Mouse (Mus musculus) heart, embryonic 13.5 days (tissue): ENCODE data around the gene Ccdc77. TPM values are rescaled to one million over a fixed set of nuclear protein-coding genes. Genes with fewer than 3 reads are reported as not detected.
A peak's percentile ranks its signal among the peaks of the same experiment; 100 is the strongest.

Experiments used
- ATAC-seq: fragments of 200-750 bp; cut with Nextera tagmentation; 2 replicates; pipeline ENCODE4 v1.8.0; 2017; ENCODE audit warnings: moderate TSS enrichment; ENCODE audit not compliant: insufficient number of reproducible peaks, low FRiP score, low TSS enrichment; ENCODE audit errors: extremely low read depth
- H3K27ac ChIP-seq: fragments of 300-500 bp; sonication (generic); replicated peaks from 2 replicates; pipeline ENCODE4 v1.5.1; 2015; ENCODE audit warnings: moderate library complexity, mild to moderate bottlenecking, inconsistent platforms
- H3K27me3 ChIP-seq: fragments of 300-500 bp; sonication (generic); replicated peaks from 2 replicates; pipeline ENCODE4 v1.6.1; 2015; ENCODE audit warnings: mild to moderate bottlenecking, inconsistent platforms
- H3K36me3 ChIP-seq: fragments of 300-500 bp; sonication (generic); 2 replicates; pipeline ENCODE4 v1.6.1; 2015; ENCODE audit warnings: mild to moderate bottlenecking, inconsistent platforms
- H3K4me1 ChIP-seq: fragments of 300-500 bp; sonication (generic); 2 replicates; pipeline ENCODE4 v1.6.1; 2015; ENCODE audit warnings: inconsistent platforms
- H3K4me2 ChIP-seq: fragments of 300-500 bp; sonication (generic); 2 replicates; pipeline ENCODE4 v1.6.1; 2015; ENCODE audit warnings: inconsistent platforms, mild to moderate bottlenecking, moderate library complexity
- H3K4me3 ChIP-seq: fragments of 300-500 bp; sonication (generic); 2 replicates; pipeline ENCODE4 v1.5.1; 2015; ENCODE audit warnings: moderate library complexity, mild to moderate bottlenecking, inconsistent platforms
- H3K9ac ChIP-seq: fragments of 300-500 bp; sonication (generic); 2 replicates; pipeline ENCODE4 v1.6.1; 2015; ENCODE audit warnings: inconsistent platforms, mild to moderate bottlenecking, moderate library complexity
- H3K9me3 ChIP-seq: fragments of 300-500 bp; sonication (generic); 2 replicates; pipeline ENCODE4 v1.6.1; 2016; ENCODE audit warnings: inconsistent platforms
- WGBS: fragments of 180-500 bp; shearing (Covaris S2); methylation state at CpG from one replicate; pipeline ENCODE4 v1.1.7; 2015; ENCODE audit warnings: mixed read lengths; 5-methylcytosine and 5-hydroxymethylcytosine counted together
- polyA plus RNA-seq: library from polyadenylated mRNA; unstranded; fragments of >200 nt; fragmentation: Nextera tagmentation; extraction: Ambion mirVana; gene quantifications from 2 replicates; pipeline ENCODE4 v1.2.1, GENCODE M21; 2015

Gene Ccdc77
- polyA plus RNA-seq: 17.5 and 20.2 TPM in 2 replicates

DNA sequence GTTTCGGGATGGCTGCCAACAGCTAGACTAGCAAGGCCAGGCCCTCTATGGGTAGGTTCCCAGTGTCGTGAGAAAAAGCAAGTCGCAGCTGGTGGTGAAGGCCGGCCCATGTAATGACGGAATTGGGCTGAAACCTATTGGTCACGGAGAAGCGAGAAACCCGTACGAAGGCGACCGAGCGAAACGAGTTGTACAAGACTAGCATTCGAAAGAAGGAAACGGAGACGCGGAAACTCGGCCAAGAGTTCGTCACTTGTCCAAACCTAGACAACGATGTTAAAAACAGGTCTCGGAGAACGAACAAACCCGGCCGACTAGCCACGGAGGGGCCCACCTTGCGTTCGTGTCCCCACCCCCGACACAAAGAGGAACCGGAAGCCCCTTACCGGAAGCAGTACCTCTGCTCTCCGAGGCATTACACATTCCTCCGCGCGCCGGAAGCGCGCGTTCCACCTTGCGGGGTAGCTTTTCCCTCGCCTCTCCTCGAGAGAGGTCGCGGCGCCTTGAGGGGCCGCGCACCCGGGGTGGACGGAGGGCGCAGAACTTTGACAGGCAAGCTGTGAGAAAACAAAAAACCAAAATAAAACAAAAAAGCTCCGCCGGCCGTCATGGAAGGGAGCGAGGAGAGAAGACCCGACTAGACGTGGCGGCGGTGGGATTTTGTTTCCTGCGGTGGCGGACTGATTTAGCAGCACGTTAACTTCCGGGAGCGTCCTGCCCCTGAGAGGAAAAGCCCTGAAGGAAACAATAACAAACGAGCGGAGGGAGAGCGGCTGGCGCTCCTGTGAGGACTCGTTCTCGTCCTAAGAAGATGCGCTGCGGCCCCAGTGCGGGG lies at the start of gene Ccdc77, which contains the start of gene Kdm5a:
Gene Ccdc77, minus strand, starts transcription at position 687 of the 835 bp plus-strand sequence.
Gene Kdm5a, plus strand, starts transcription at position 437 of the 835 bp plus-strand sequence.
- WGBS: under 1% methylated on average over 71 of the region's 71 CpGs
- Histone ChIP-seq H3K4me3 (peak within 1 kb of the TSS; percentile 82), H3K9me3 (no peaks in the 10 kb centered on the region), H3K27me3 (no peaks in the 10 kb centered on the region), H3K36me3 (peaks cover 25% of the 10 kb centered on the region), H3K4me1 (peaks cover 22% of the 10 kb centered on the region), H3K4me2 (peak within 1 kb of the TSS; percentile 92), H3K27ac (peak within 1 kb of the TSS; percentile 97), H3K9ac (peak within 1 kb of the TSS; percentile 93)
- peak; percentile 86 for ATAC-seq

DNA sequence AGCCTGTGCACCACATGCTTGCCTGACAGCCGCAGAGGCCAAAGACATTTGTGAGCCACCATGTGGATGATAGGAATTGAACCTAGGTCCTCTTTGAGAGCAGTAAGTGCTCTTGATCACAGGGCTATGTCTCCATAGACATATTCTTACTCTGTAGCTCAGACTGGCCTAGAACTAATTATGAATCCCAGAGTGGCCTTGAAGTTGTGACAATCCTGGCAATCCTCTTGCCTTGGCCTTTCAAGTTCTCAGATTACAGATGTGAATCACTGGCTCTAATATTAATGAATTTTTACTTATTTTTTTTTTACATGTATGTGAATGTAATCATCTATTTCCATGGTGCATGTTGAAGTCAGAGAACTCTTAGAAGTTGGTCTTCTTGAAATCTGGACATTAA lies 39.8 kb upstream of the Ccdc77 start:
- no peak overlapping the region for H3K4me2 ChIP-seq
- ATAC-seq: no peak
- no peaks in the 10 kb centered on the region for H3K9me3 ChIP-seq
- H3K36me3 ChIP-seq: peaks cover 91% of the 10 kb centered on the region
- WGBS: 89% methylated on average over 1 of the region's 1 CpGs
- no peaks in the 10 kb centered on the region for H3K4me1 ChIP-seq
- H3K27me3 ChIP-seq: no peaks in the 10 kb centered on the region
- H3K9ac ChIP-seq: no peak overlapping the region
- H3K4me3 ChIP-seq: no peak overlapping the region
- no peak overlapping the region for H3K27ac ChIP-seq

DNA sequence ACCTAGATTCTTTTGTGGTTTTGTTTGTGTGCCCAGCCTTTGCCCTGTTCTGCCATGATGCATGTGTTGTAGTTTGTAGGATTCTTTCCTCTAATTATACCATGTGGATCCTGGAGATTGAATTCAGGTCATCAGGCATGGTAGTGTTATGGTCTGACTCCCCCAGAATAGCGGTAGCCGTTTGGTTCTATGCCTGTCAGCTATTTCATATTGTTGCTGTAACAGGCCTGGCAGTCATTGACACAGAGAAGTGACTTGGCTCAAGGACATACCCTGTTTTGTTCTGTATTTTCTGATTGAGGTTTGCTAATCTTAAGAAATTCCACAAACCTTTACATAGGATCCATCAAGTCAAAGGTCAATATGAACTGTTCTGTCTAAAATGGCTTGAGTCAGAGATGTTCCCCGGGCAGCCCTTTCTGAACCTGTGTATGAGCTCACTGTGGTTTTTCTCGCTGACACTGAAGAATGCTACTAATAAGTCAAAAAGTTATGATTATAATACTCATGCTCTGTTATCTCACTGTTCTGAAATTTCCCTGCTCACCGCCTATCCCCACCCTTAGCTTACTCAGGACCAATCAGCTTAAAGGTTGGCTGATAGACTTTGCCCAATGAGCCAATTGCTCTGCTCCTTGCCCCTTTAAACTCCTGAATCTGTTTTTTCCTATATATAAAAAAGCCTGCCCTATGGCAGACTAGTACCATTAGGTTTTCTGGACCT lies 31.6 kb upstream of the Ccdc77 start:
- Histone ChIP-seq H3K4me2 (no peak overlapping the region), H3K4me3 (no peak overlapping the region), H3K9ac (no peak overlapping the region), H3K4me1 (no peaks in the 10 kb centered on the region), H3K9me3 (no peaks in the 10 kb centered on the region), H3K27ac (no peak overlapping the region), H3K27me3 (no peaks in the 10 kb centered on the region), H3K36me3 (peaks cover 93% of the 10 kb centered on the region)
- no peak for ATAC-seq
- 95% methylated on average over 5 of the region's 5 CpGs for WGBS

DNA sequence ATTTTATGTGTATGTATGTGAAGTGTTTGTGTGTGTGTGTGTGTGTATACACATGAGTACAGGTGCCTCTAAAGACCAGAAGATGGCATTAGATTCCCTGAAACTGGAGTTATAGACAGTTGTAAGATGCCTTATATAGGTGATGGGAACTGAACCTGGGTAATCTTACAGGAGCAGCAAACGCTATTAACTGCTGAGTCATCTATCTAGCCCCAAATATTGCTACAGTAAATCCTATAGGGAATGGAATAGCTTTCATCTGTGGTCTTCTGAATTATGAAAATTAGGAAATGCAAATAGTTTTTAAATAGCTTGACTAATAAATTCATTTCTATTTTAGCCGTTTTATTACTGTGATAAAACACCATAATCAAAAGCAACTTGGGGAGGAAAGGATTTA lies 28.6 kb upstream of the Ccdc77 start:
- no peaks in the 10 kb centered on the region for H3K27me3 ChIP-seq
- H3K27ac ChIP-seq: no peak overlapping the region
- no peak for ATAC-seq

DNA sequence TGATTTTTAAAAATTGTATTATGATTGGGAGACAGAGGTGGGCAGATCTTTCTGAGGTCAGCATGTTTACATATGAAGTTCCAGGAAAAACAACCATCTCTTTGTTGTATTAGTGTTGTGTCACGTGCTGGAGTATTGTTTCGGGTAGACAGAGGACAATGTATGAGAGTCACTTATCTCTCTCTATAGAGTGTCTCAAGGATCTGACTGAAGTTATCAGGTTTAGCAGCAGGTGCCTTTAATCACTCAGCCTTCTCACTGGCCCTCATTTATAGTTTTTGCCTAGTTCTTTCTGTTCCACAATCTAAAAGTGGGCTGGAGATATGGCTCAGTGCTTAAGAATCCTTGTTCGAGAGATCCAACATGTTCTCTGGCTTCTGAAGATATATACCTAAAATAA lies 25.9 kb upstream of the Ccdc77 start:
- no peak for ATAC-seq
- H3K4me3 ChIP-seq: no peak overlapping the region
- no peaks in the 10 kb centered on the region for H3K27me3 ChIP-seq
- H3K36me3 ChIP-seq: peaks cover 90% of the 10 kb centered on the region
- no peaks in the 10 kb centered on the region for H3K4me1 ChIP-seq
- no peak overlapping the region for H3K27ac ChIP-seq
- H3K9ac ChIP-seq: no peak overlapping the region
- no peaks in the 10 kb centered on the region for H3K9me3 ChIP-seq
- H3K4me2 ChIP-seq: no peak overlapping the region
- WGBS: 63% methylated on average over 3 of the region's 3 CpGs

More for the DNA sequence above, 28.6 kb upstream of the Ccdc77 start:
- H3K4me3 ChIP-seq: no peak overlapping the region
- 87% methylated on average over 2 of the region's 2 CpGs for WGBS
- H3K4me2 ChIP-seq: no peak overlapping the region
- H3K4me1 ChIP-seq: no peaks in the 10 kb centered on the region
- H3K9ac ChIP-seq: no peak overlapping the region
- no peaks in the 10 kb centered on the region for H3K9me3 ChIP-seq
- H3K36me3 ChIP-seq: peaks cover 93% of the 10 kb centered on the region

DNA sequence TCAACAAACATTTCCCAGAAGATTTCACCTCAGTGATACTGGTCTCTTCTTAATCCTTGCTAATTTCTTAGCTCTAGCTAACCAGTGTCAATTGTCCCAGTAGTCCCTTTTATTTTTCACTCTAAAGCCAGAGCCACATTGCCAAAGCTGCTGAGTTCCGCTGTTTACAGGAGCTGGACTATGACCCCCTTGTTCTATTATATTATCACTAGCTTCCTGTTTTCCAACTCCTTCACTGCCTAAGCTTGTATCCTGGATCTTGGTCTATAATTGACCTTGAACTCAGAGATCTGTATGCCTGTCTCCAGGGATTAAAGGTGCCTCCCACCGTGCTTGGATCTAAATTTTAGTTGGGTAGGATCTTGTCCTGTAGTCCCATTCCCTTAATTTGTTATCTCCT lies 12.6 kb upstream of the Ccdc77 start:
- peaks cover 91% of the 10 kb centered on the region for H3K36me3 ChIP-seq
- no peaks in the 10 kb centered on the region for H3K27me3 ChIP-seq
- H3K4me2 ChIP-seq: no peak overlapping the region
- H3K4me1 ChIP-seq: no peaks in the 10 kb centered on the region
- 82% methylated on average over 2 of the region's 2 CpGs for WGBS
- ATAC-seq: no peak
- no peak overlapping the region for H3K4me3 ChIP-seq
- H3K9ac ChIP-seq: no peak overlapping the region
- no peaks in the 10 kb centered on the region for H3K9me3 ChIP-seq
- no peak overlapping the region for H3K27ac ChIP-seq

DNA sequence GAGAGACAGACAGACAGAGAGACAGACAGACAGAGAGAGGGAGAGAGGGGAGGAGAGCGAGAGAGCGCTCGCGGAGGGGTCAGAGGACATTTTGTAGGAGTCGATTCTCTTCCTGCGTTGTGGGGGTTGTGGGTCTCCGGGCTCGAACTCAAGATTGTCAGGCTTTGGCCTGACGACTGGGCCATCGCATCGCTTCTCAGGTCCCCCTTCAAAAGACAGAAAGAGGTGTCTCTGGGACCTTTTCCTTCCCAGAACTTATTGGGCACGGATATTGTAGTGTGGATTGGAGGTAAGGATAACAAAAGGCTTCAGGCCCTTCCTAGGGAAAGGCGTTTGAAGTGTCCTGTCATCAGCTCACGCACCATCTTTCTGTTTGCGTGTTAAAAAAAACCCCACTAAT lies 877 bp upstream of the Ccdc77 start:
- H3K27ac ChIP-seq: peak overlapping the region; percentile 97
- 2% methylated on average over 15 of the region's 15 CpGs for WGBS
- ATAC-seq: no peak

DNA sequence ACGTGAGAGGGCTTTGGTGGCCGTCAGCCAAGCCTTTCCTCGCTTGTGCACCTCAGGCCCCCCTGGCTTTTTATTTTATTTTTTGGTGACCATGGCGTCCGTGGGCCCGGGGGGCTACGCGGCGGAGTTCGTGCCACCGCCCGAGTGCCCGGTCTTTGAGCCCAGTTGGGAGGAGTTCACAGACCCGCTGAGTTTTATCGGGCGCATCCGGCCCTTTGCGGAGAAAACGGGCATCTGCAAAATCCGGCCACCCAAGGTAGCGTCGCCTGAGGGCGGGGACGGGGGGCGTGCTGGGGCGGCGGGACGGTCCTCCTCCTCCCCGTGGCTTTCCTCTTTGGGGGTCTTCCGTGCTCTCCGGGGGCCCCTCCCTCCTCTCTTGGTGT lies 340 bp upstream of the Ccdc77 start:
- peaks cover 31% of the 10 kb centered on the region for H3K36me3 ChIP-seq
- WGBS: under 1% methylated on average over 31 of the region's 31 CpGs
- peak overlapping the region; percentile 97 for H3K27ac ChIP-seq
- H3K4me2 ChIP-seq: peak overlapping the region; percentile 92
- ATAC-seq: 0 out of 2 replicates have a peak, but pooled peaks have one; percentile 24
- H3K4me3 ChIP-seq: peak overlapping the region; percentile 82
- H3K9me3 ChIP-seq: no peaks in the 10 kb centered on the region
- peak overlapping the region; percentile 93 for H3K9ac ChIP-seq
- H3K27me3 ChIP-seq: no peaks in the 10 kb centered on the region
- H3K4me1 ChIP-seq: peaks cover 22% of the 10 kb centered on the region

More for the DNA sequence above, 877 bp upstream of the Ccdc77 start:
- H3K4me1 ChIP-seq: peaks cover 22% of the 10 kb centered on the region
- peaks cover 36% of the 10 kb centered on the region for H3K36me3 ChIP-seq
- peak overlapping the region; percentile 92 for H3K4me2 ChIP-seq
- H3K4me3 ChIP-seq: peak overlapping the region; percentile 82
- H3K9ac ChIP-seq: peak overlapping the region; percentile 93
- H3K9me3 ChIP-seq: no peaks in the 10 kb centered on the region
- no peaks in the 10 kb centered on the region for H3K27me3 ChIP-seq

DNA sequence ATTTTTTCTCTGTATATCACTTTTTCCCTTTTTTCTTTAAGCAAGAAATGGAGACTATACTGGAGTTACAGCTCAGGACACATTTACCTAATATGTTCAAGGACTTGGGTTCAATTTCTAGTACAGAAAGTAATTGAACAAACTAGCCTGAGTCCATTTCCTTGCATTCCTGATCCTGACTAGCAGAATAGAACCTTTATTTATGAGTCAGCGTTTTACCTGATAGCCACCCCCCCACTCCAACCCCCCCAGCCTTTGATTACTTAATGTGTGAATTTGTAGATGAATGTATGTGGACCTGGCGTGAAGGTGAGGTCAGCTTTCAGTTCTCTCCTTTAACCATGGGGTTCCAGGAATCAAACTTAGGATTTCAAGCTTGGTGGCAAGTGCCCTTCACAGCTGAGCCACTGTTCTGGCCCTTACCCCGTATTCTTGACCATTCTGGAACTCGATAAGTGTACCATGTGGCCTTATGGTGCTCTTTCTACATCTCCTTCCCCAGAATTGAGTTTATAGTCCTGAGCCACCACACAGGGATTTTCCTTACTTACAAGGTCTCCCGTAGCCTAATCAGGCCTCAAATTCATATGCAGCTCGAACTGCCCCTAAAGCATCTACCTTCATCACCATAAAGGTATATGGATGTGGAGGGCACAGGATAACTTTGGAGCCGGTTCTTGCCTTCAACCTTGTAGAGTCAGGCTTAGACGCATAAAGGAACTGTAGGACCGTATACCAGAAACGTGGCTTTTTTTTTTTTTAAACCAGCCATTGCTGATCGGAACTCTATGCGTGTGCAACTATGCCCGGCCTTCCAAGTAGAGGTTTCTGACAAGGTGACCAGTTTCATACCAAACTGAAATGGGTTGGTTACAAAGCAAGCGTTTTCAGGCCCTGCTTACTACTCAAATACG lies 1.1 kb downstream of the Ccdc77 start:
- Histone ChIP-seq H3K4me2 (peak overlapping the region; percentile 92), H3K4me3 (peak overlapping the region; percentile 82), H3K27me3 (no peaks in the 10 kb centered on the region), H3K9me3 (no peaks in the 10 kb centered on the region), H3K4me1 (peaks cover 22% of the 10 kb centered on the region), H3K36me3 (peaks cover 16% of the 10 kb centered on the region), H3K27ac (peak overlapping the region; percentile 97), H3K9ac (peak overlapping the region; percentile 93)
- 21% methylated on average over 15 of the region's 15 CpGs for WGBS
- ATAC-seq: no peak

DNA sequence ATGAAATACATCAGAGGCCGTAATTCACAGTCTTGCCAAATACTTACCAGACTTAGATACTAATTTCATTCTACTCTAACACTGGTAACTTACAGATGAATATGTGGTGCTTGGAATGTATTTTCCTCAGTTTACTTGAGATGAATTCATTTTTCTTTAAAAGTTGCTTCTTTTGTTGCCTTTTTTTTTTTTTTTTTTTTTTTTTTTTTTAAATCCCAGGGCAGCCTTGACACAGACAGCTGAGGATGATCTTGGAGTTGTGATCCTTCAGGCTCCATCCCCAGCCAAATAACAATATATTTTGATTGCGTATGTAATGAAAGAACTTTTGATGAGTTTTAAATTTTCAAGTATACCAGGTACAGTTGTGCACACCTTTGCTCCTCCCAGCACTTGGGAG lies 2.0 kb downstream of the Ccdc77 start:
- 90% methylated on average over 2 of the region's 2 CpGs for WGBS
- H3K9ac ChIP-seq: no peak overlapping the region

More for the DNA sequence above, 2.0 kb downstream of the Ccdc77 start:
- no peaks in the 10 kb centered on the region for H3K9me3 ChIP-seq
- ATAC-seq: no peak
- H3K4me3 ChIP-seq: no peak overlapping the region
- H3K4me1 ChIP-seq: peaks cover 22% of the 10 kb centered on the region
- peaks cover 7% of the 10 kb centered on the region for H3K36me3 ChIP-seq
- no peaks in the 10 kb centered on the region for H3K27me3 ChIP-seq
- H3K27ac ChIP-seq: no peak overlapping the region
- no peak overlapping the region for H3K4me2 ChIP-seq
